Mouse (Mus musculus) midbrain, postnatal 0 days (tissue): ENCODE data around the gene Irf2bp2. TPM values are rescaled to one million over a fixed set of nuclear protein-coding genes. Genes with fewer than 3 reads are reported as not detected.

Source experiments
- ATAC-seq: fragments of 200-750 bp; cut with Nextera tagmentation; 2 replicates; pipeline ENCODE4 v1.8.0; 2017; ENCODE audit warnings: moderate number of reproducible peaks, mild to moderate bottlenecking, moderate TSS enrichment, moderate library complexity; ENCODE audit not compliant: low FRiP score
- DNase-seq: peaks from one replicate; pipeline ENCODE4 v3.0.0-alpha.2; 2015; ENCODE audit warnings: low spot score
- H3K27ac ChIP-seq: fragments of 300-500 bp; sonication (generic); 2 replicates; pipeline ENCODE4 v1.5.1; 2014; ENCODE audit warnings: low read depth, mild to moderate bottlenecking, low read length, mixed read lengths
- H3K27me3 ChIP-seq: fragments of 300-500 bp; sonication (generic); 2 replicates; pipeline ENCODE4 v1.6.1; 2014; ENCODE audit warnings: low read length, control low read depth, mixed read lengths; ENCODE audit not compliant: insufficient read depth
- H3K36me3 ChIP-seq: fragments of 300-500 bp; sonication (generic); 2 replicates; pipeline ENCODE4 v1.6.1; 2014; ENCODE audit warnings: low read length, control low read depth, mixed read lengths; ENCODE audit not compliant: insufficient read depth
- H3K4me1 ChIP-seq: fragments of 300-500 bp; sonication (generic); 2 replicates; pipeline ENCODE4 v1.6.1; 2014; ENCODE audit warnings: mild to moderate bottlenecking, control low read depth, antibody characterized with exemption, low read length, mixed read lengths; ENCODE audit not compliant: insufficient read depth
- H3K4me2 ChIP-seq: fragments of 300-500 bp; sonication (generic); 2 replicates; pipeline ENCODE4 v1.6.1; 2014; ENCODE audit warnings: low read depth, mild to moderate bottlenecking, low read length, mixed read lengths; ENCODE audit not compliant: poor library complexity, severe bottlenecking
- H3K4me3 ChIP-seq: fragments of 300-500 bp; sonication (generic); 2 replicates; pipeline ENCODE4 v1.5.1; 2014; ENCODE audit warnings: low read depth, mild to moderate bottlenecking, low read length, moderate library complexity
- H3K9ac ChIP-seq: fragments of 300-500 bp; sonication (generic); replicated peaks from 2 replicates; pipeline ENCODE4 v1.6.1; 2014; ENCODE audit warnings: mild to moderate bottlenecking, low read length, moderate library complexity, mixed read lengths; ENCODE audit not compliant: poor library complexity, severe bottlenecking
- H3K9me3 ChIP-seq: fragments of 300-500 bp; sonication (generic); 2 replicates; pipeline ENCODE4 v1.6.1; 2016; ENCODE audit warnings: low read length, control low read depth
- CTCF ChIP-seq: IDR thresholded peaks from 2 replicates; pipeline ENCODE4 v1.5.1; 2016; ENCODE audit warnings: antibody characterized with exemption, mild to moderate bottlenecking
- WGBS: fragments of 180-500 bp; shearing (Covaris S2); extraction: QIAGEN DNeasy Blood & Tissue Kit; methylation state at CpG from one replicate; pipeline ENCODE4 v1.1.7; 2014; 5-methylcytosine and 5-hydroxymethylcytosine counted together
- polyA plus RNA-seq: library from polyadenylated mRNA; unstranded; fragments of >200 nt; fragmentation: Nextera tagmentation; extraction: Ambion mirVana; gene quantifications from 2 replicates; pipeline ENCODE4 v1.2.1, GENCODE M21; 2015
- total RNA-seq: library from RNA; depleted of rRNA; stranded (reverse); fragments of >200 nt; gene quantifications from 2 replicates; pipeline ENCODE4 v1.2.3, GENCODE M21; 2014

The Irf2bp2 gene
- total and polyA plus RNA-seq, 2 experiments from 2014 or later, result 9.2 to 88.2 TPM

- Histone ChIP-seq H3K9ac (no peak overlapping the region), H3K9me3 (no peaks in the 10 kb centered on the region), H3K4me3 (no peak overlapping the region), H3K27ac (no peak overlapping the region), H3K4me2 (no peak overlapping the region), H3K4me1 (no peaks in the 10 kb centered on the region), H3K36me3 (no peaks in the 10 kb centered on the region), H3K27me3 (no peaks in the 10 kb centered on the region)
- DNase-seq (no peak), ATAC-seq (no peak)
- WGBS, result 92% methylated on average over 5 of the region's 5 CpGs
- TF ChIP-seq CTCF, result no peak
Measured at GRCm38 (mm10) chr8:126556691-126557090, 37.1 kb downstream of the Irf2bp2 start.

- no peaks in the 10 kb centered on the region for H3K36me3 ChIP-seq
- ATAC-seq, result no peak
- H3K27me3 ChIP-seq, result no peaks in the 10 kb centered on the region
- no peak for DNase-seq
- H3K9ac ChIP-seq, result no peak overlapping the region
- H3K27ac ChIP-seq, result no peak overlapping the region
- H3K9me3 ChIP-seq, result no peaks in the 10 kb centered on the region
- no peak overlapping the region for H3K4me3 ChIP-seq
- no peaks in the 10 kb centered on the region for H3K4me1 ChIP-seq
- no peak overlapping the region for H3K4me2 ChIP-seq
- 94% methylated on average over 4 of the region's 4 CpGs for WGBS
- TF ChIP-seq CTCF, result no peak
Measured at GRCm38 (mm10) chr8:126554741-126555140, 39.0 kb downstream of the Irf2bp2 start.

GRCm38 (mm10) chr8:126551871-126552270 is 41.9 kb downstream of the Irf2bp2 start:
- Histone ChIP-seq H3K36me3 (no peaks in the 10 kb centered on the region), H3K27me3 (no peaks in the 10 kb centered on the region), H3K27ac (no peak overlapping the region), H3K4me2 (no peak overlapping the region), H3K9me3 (no peaks in the 10 kb centered on the region), H3K4me3 (no peak overlapping the region), H3K4me1 (no peaks in the 10 kb centered on the region), H3K9ac (no peak overlapping the region)
- ATAC-seq (no peak), DNase-seq (no peak)
- WGBS, result 91% methylated on average over 4 of the region's 4 CpGs
- TF ChIP-seq CTCF, result no peak

- no peak overlapping the region for H3K4me2 ChIP-seq
- H3K36me3 ChIP-seq, result no peaks in the 10 kb centered on the region
- H3K27me3 ChIP-seq, result no peaks in the 10 kb centered on the region
- no peak for DNase-seq
- ATAC-seq, result no peak
- no peaks in the 10 kb centered on the region for H3K4me1 ChIP-seq
- no peak overlapping the region for H3K4me3 ChIP-seq
- no peak for TF ChIP-seq CTCF
- no peak overlapping the region for H3K9ac ChIP-seq
- WGBS, result 70% methylated on average over 5 of the region's 5 CpGs
- no peak overlapping the region for H3K27ac ChIP-seq
- no peaks in the 10 kb centered on the region for H3K9me3 ChIP-seq
Measured at GRCm38 (mm10) chr8:126550944-126551357, 42.8 kb downstream of the Irf2bp2 start.

GRCm38 (mm10) chr8:126547841-126548240 is 45.9 kb downstream of the Irf2bp2 start:
- H3K36me3 ChIP-seq, result no peaks in the 10 kb centered on the region
- H3K4me2 ChIP-seq, result no peak overlapping the region
- DNase-seq (no peak), ATAC-seq (no peak)
- no peaks in the 10 kb centered on the region for H3K4me1 ChIP-seq
- 68% methylated on average over 3 of the region's 3 CpGs for WGBS
- no peak overlapping the region for H3K27ac ChIP-seq
- H3K27me3 ChIP-seq, result no peaks in the 10 kb centered on the region
- no peak overlapping the region for H3K9ac ChIP-seq
- H3K4me3 ChIP-seq, result no peak overlapping the region
- peak; percentile 44 for TF ChIP-seq CTCF
- no peaks in the 10 kb centered on the region for H3K9me3 ChIP-seq

GRCm38 (mm10) chr8:126547361-126547760 is 46.4 kb downstream of the Irf2bp2 start:
- Histone ChIP-seq H3K4me3 (no peak overlapping the region), H3K27ac (no peak overlapping the region), H3K36me3 (no peaks in the 10 kb centered on the region), H3K9ac (no peak overlapping the region), H3K9me3 (no peaks in the 10 kb centered on the region), H3K4me1 (no peaks in the 10 kb centered on the region), H3K27me3 (no peaks in the 10 kb centered on the region), H3K4me2 (no peak overlapping the region)
- 93% methylated on average over 4 of the region's 4 CpGs for WGBS
- DNase-seq (no peak), ATAC-seq (no peak)
- TF ChIP-seq CTCF, result no peak

- 53% methylated on average over 1 of the region's 1 CpGs for WGBS
- no peak for TF ChIP-seq CTCF
- DNase-seq (no peak), ATAC-seq (no peak)
- Histone ChIP-seq H3K4me2 (no peak overlapping the region), H3K4me3 (no peak overlapping the region), H3K4me1 (no peaks in the 10 kb centered on the region), H3K9ac (no peak overlapping the region), H3K36me3 (no peaks in the 10 kb centered on the region), H3K27me3 (no peaks in the 10 kb centered on the region), H3K27ac (no peak overlapping the region), H3K9me3 (no peaks in the 10 kb centered on the region)
Measured at GRCm38 (mm10) chr8:126546480-126546879, 47.3 kb downstream of the Irf2bp2 start.
